Mouse (Mus musculus): ENCODE results near the gene Entr1. TPM values are rescaled to one million over a fixed set of nuclear protein-coding genes. Genes with fewer than 3 reads are reported as not detected.

The Entr1 gene
- polyA plus RNA-seq (2015; fragmentation: Nextera tagmentation; extraction: Ambion mirVana): 48.6 and 71.9 TPM in 2 replicates

DNA sequence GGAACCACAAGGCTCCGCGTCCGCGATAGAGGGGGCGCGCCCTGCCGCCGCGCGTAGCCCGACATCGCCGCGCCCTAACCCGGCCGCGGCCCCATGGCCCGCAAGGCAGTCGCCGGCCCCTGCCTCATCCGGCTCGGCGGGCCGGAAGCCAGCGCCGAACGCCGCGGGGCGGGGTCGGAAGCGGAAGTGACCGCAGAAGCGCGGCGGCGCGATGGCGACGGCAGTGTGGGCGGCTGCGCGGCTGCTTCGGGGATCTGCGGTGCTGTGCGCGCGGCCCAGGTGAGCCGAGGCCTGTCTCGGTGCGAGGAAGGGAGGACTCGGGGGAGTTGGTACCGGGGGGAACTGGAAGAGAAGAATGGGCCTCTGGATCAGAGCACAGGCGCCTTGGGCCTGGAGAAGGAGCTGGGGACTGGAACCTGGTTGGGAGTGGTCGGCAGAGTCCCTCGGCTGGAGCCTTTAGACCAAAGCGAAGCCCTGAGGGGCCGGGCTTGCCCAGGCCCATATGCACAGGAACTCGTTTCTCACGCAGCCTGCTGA, at the start of gene Entr1, which contains the start of gene Pmpca:
Entr1 (minus strand) TSS at position 163 of the 537 bp plus-strand sequence.
Pmpca (plus strand) TSS at position 186 of the 537 bp plus-strand sequence.

DNA sequence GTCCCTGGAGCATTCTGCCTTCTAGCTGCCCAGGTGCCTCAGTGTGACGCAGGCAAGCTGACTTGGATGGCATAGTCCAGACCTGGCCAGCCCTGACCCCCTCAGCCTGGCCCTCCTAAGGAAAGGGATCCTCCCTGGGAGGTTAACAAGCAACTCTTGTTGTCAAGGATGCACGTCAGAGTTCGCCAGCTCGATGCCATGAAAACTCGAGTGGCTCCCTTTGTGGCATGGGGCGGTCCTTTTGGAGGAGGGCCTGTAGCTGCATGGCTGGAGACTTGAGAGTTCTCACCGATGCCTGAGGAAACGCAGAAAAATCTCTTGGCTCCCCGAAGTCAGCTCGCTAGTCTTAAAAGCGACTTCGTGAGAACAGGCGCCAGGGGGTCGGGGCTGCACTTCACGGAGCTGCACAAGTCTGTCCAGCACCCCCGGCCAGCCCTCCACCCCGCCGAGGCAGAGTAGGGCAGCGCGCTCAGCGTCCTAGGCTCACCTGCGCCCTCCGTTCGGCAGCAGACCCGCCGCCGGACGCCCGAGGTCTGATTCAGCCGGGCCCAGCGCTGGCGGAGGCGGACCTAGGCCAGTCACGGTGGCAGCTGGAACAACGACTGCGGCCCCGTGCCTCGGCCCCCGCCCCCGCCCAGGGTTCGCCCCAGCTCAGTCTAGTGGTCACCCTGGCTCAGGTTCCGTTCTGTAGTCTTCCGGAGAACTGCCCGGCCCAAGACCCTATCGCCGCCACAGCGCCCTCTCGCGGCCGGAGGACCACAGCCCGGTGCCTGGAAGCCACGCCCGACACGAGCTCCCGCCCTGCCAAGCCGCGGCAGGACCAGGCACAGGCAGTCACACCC, 19.6 kb upstream of the Entr1 start, which contains the start of gene Inpp5e:
Inpp5e (minus strand) TSS at position 689 of the 842 bp plus-strand sequence.

DNA sequence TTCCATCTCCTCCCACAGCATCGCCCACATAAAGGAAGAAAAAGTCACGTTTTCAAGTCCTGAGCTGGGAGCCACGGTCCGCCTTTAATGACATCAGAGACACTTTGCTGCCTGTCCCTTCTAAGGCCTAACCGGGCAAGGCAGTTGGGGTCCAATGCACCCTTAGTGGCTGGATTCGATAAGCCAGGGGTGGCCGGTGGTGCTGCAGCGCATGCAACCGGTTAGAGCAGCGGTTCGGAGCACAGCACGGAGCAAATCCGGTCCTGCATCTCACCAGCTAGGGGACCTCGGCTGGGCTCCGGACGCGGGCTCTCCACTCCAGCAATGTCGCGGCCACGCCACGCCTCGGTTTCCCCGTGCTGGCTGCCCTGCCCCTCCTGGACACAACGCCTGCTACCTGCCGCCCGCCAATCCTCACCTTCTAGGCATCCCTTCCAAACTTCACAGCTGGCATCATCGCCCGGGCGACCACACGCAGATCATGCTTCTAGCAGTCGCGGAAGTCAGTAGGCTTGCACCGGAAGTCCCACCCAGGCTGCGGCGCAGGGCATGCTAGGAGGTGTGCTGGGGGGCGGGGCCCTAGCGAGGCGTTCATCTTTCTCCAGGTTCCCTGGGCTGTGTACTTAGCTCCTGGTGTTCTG, 8.9 kb downstream of the Entr1 start, which contains the start of gene Snapc4:
Snapc4 (minus strand) TSS at position 523 of the 641 bp plus-strand sequence.

DNA sequence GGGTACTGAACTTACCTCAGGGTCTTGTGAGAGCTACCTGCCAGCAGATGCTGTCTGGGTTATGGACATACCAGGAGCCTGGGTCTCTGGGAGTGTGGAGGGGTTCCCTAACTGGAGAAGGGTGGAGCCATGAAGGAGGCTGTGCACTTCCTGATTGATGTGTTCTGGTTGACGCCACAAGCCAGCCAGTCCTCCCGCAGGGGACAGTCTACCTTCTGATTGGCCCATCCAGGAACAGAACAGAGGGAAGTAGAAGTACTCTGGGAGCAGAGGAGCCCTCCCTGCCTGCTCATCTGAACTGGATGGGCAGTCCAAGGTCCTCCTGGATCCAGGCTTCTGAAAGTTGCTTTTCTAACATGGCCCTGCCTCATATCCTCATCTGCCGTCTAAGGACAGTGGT, 28.3 kb downstream of the Entr1 start, which contains the start of gene Card9:
Card9 (minus strand) TSS at position 147 of the 400 bp plus-strand sequence.

DNA sequence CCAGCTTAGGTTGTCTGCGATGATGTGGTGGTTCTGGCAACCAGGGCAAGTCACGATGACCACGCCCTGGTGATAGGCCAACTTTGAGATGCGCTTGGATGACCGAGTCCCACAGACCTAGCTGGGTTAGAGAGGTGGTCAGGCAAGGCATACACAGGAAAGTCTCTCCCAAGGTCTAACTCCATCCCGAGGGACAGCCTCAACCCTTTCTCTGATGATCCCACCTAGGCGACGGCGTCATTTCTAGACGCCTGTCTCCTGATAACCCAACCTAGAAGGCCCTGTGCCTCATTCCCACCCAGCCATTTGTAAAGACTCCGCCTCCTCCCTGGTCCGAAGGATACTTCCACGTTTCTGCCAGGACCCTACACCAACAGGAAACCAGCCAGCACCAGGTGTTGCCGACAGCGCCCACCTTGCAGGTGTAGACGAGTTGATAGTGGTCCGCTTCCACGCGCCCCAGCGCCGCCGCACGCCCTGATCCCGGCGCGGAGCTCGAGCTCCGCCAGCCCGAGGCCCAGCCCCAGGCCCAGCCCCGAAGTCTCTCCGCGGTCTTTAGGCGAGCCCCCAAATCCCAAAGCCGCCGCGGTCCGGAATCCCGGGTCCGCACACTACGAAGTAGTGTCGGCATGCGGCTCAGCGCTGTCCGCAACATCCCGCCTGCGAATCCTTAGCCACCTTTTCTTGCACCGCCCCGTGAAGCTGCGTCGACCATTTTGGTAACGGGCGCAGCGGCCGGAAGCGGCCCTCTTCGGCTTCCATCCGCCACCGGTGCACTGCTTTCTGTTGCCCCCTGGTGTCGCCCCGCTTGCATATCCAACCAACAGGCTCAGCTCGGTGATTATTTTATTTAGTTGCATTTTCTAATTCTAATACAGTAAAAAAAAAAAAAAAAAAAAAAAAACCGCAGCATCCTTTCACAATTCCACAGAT, 37.5 kb downstream of the Entr1 start, which contains the start of gene Dnlz:
Dnlz (minus strand) TSS at position 753 of the 933 bp plus-strand sequence.

Other genes starting within 250 kb of the Entr1 start
- gene Lhx3, start 181.0 kb downstream of the Entr1 start, polyA plus RNA-seq (2015; fragmentation: Nextera tagmentation; extraction: Ambion mirVana): 0.66 and 2.2 TPM in 2 replicates
- 10.6 and 17.5 TPM in 2 replicates for gene Qsox2, start 151.8 kb downstream of the Entr1 start, polyA plus RNA-seq (2015; fragmentation: Nextera tagmentation; extraction: Ambion mirVana)
- 0.11 TPM in 2 replicates for gene Ccdc187, start 94.8 kb downstream of the Entr1 start, polyA plus RNA-seq (2015; fragmentation: Nextera tagmentation; extraction: Ambion mirVana)
- gene Gpsm1, start 73.8 kb downstream of the Entr1 start, polyA plus RNA-seq (2015; fragmentation: Nextera tagmentation; extraction: Ambion mirVana): 18.9 and 25.4 TPM in 2 replicates
- gene Dnlz, start 37.2 kb downstream of the Entr1 start, polyA plus RNA-seq (2015; fragmentation: Nextera tagmentation; extraction: Ambion mirVana): 22.9 and 24.7 TPM in 2 replicates
- gene Card9, start 28.4 kb downstream of the Entr1 start, polyA plus RNA-seq (2015; fragmentation: Nextera tagmentation; extraction: Ambion mirVana): 0.83 and 0.84 TPM in 2 replicates
- gene Snapc4, start 8.7 kb downstream of the Entr1 start, polyA plus RNA-seq (2015; fragmentation: Nextera tagmentation; extraction: Ambion mirVana): 9.4 and 15.4 TPM in 2 replicates
- gene Pmpca, start within 50 bp of the Entr1 start, polyA plus RNA-seq (2015; fragmentation: Nextera tagmentation; extraction: Ambion mirVana): 55.5 and 106 TPM in 2 replicates
- 11.2 and 17.7 TPM in 2 replicates for gene Inpp5e, start 19.9 kb upstream of the Entr1 start, polyA plus RNA-seq (2015; fragmentation: Nextera tagmentation; extraction: Ambion mirVana)
- 9.3 and 10.4 TPM in 2 replicates for gene Sec16a, start 55.9 kb upstream of the Entr1 start, polyA plus RNA-seq (2015; fragmentation: Nextera tagmentation; extraction: Ambion mirVana)
- 4.7 and 5.6 TPM in 2 replicates for gene Notch1, start 127.3 kb upstream of the Entr1 start, polyA plus RNA-seq (2015; fragmentation: Nextera tagmentation; extraction: Ambion mirVana)
- 141 and 155 TPM in 2 replicates for gene Egfl7, start 190.7 kb upstream of the Entr1 start, polyA plus RNA-seq (2015; fragmentation: Nextera tagmentation; extraction: Ambion mirVana)
- 0.19 TPM in 1 of 2 replicates, not detected in the other for gene Gm20532, start 197.3 kb upstream of the Entr1 start, polyA plus RNA-seq (2015; fragmentation: Nextera tagmentation; extraction: Ambion mirVana)
- 63.4 and 95.9 TPM in 2 replicates for gene Agpat2, start 215.1 kb upstream of the Entr1 start, polyA plus RNA-seq (2015; fragmentation: Nextera tagmentation; extraction: Ambion mirVana)
- gene Fam69b, start 239.1 kb upstream of the Entr1 start, polyA plus RNA-seq (2015; fragmentation: Nextera tagmentation; extraction: Ambion mirVana): 15.9 and 24.8 TPM in 2 replicates